8 mouse cellular contexts compared by ENCODE assay signal in the genomic region with DNA sequence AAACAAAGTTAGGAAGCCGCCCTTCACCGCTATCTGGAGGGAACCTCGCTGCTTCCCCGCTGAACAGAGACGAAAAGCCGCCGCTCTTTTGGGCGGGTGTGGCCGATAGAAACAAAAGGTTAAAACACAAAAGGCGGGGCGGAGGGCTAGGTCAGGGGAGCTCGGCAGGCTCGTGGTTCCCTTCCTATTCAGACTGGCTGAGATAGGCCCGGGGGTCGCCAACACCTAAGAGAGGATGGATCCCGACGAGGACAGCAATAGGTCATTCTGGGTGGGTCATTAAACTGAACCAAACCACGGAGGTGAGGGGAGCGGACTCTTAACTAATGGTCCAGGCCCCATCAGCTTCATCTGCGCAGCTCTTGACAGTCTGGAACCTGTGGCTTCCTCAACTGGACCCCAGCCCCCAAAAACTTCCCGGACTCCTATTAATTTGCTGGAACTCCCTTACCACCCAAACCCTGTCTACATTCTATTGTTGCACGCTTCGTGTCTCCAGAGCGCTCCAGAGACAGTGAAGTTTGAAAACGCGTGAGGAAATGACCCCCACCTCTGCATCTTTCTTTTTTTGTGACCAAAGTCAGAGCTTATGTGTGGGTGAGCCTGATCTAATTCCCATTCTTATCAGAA.
A peak's percentile ranks its signal among the peaks of the same experiment; 100 is the strongest.
DNase-seq lines count a peak whose midpoint lies in the region; ATAC-seq and TF ChIP-seq lines count a peak whose summit lies in the region.

No protein-coding gene starts in this region.

- peak overlapping the region; percentile 79 for H3K9ac ChIP-seq in embryonic facial prominence, embryonic 14.5 days (ENCODE audit: low read depth, low read length)
- H3K9ac ChIP-seq in hindbrain, embryonic 11.5 days (ENCODE audit: low read depth, low read length): peak overlapping the region; percentile 78
- H3K9ac ChIP-seq in liver, embryonic 12.5 days: no peak overlapping the region

- H3K36me3 ChIP-seq in embryonic facial prominence, embryonic 14.5 days (ENCODE audit: control insufficient read depth, insufficient read depth, low read length): no peaks in the 10 kb centered on the region
- no peaks in the 10 kb centered on the region for H3K36me3 ChIP-seq in hindbrain, embryonic 11.5 days (ENCODE audit: control insufficient read depth, insufficient read depth, low read length)
- no peaks in the 10 kb centered on the region for H3K36me3 ChIP-seq in liver, embryonic 12.5 days
- H3K36me3 ChIP-seq in myocyte (ENCODE audit: control insufficient read depth, insufficient read depth): no peaks in the 10 kb centered on the region

- peak overlapping the region; percentile 40 for H3K27ac ChIP-seq in embryonic facial prominence, embryonic 14.5 days (replicated peaks; ENCODE audit: low read depth, low read length)
- H3K27ac ChIP-seq in hindbrain, embryonic 11.5 days (ENCODE audit: low read depth, low read length): no peak overlapping the region
- no peak overlapping the region for H3K27ac ChIP-seq in liver, embryonic 12.5 days

- H3K27me3 ChIP-seq in embryonic facial prominence, embryonic 14.5 days (replicated peaks; ENCODE audit: control insufficient read depth, insufficient read depth, low read length): peaks cover 9% of the 10 kb centered on the region
- peaks cover 3% of the 10 kb centered on the region; the same call in 1 of the 2 replicates for H3K27me3 ChIP-seq in hindbrain, embryonic 11.5 days (ENCODE audit: control insufficient read depth, insufficient read depth, low read length)
- H3K27me3 ChIP-seq in liver, embryonic 12.5 days (replicated peaks): peaks cover 67% of the 10 kb centered on the region
- H3K27me3 ChIP-seq in myocyte (ENCODE audit: control insufficient read depth, insufficient read depth, insufficient read length): no peaks in the 10 kb centered on the region

- peak overlapping the region; percentile 60 for H3K4me3 ChIP-seq in embryonic facial prominence, embryonic 14.5 days (ENCODE audit: low read depth, low read length)
- H3K4me3 ChIP-seq in hindbrain, embryonic 11.5 days (ENCODE audit: low read depth, low read length): peak overlapping the region; percentile 60
- peak overlapping the region; percentile 38 for H3K4me3 ChIP-seq in liver, embryonic 12.5 days
- H3K4me3 ChIP-seq in myocyte: peak overlapping the region; percentile 89

- peak overlapping the region; percentile 74 for H3K4me2 ChIP-seq in embryonic facial prominence, embryonic 14.5 days (ENCODE audit: low read depth, low read length)
- H3K4me2 ChIP-seq in hindbrain, embryonic 11.5 days (replicated peaks; ENCODE audit: low read depth, low read length): peak overlapping the region; percentile 71
- H3K4me2 ChIP-seq in liver, embryonic 12.5 days: peak overlapping the region; percentile 53
- H3K4me2 ChIP-seq in myocyte (ENCODE audit: low read depth): peak overlapping the region; percentile 83

- DNase-seq in ovary, postnatal 14 days (ENCODE audit: low spot score): peak; percentile 19
- DNase-seq in ovary, adult 18-20 months (ENCODE audit: low spot score): no peak
- DNase-seq in embryonic facial prominence, embryonic 14.5 days (ENCODE audit: low spot score): peak; percentile 51
- peak; percentile 68 for DNase-seq in hindbrain, embryonic 11.5 days (ENCODE audit: low spot score)
- DNase-seq in right cerebral cortex, adult 18-20 months: no peak

- ATAC-seq in embryonic facial prominence, embryonic 14.5 days (ENCODE audit: low read depth): peak; percentile 38; the same call in 1 of the 2 replicates
- peak; percentile 62; the same call in 1 of the 2 replicates for ATAC-seq in hindbrain, embryonic 11.5 days (ENCODE audit: low FRiP score)
- ATAC-seq in liver, embryonic 12.5 days: no peak
- no peak for ATAC-seq in monocyte, adult 5-6 weeks (replicated peaks; ENCODE audit: insufficient number of reproducible peaks, low FRiP score, low TSS enrichment, poor library complexity, severe bottlenecking)

- WGBS in embryonic facial prominence, embryonic 14.5 days: under 1% methylated on average over 24 of the region's 26 CpGs
- WGBS in hindbrain, embryonic 11.5 days: under 1% methylated on average over 26 of the region's 26 CpGs
- WGBS in liver, embryonic 12.5 days (ENCODE audit: insufficient replicate concordance): 2% methylated on average over 26 of the region's 26 CpGs

- H3K4me1 ChIP-seq in embryonic facial prominence, embryonic 14.5 days (ENCODE audit: control insufficient read depth, insufficient read depth, low read length): peaks cover 34% of the 10 kb centered on the region
- H3K4me1 ChIP-seq in hindbrain, embryonic 11.5 days (replicated peaks; ENCODE audit: control insufficient read depth, insufficient read depth, low read length): peaks cover 4% of the 10 kb centered on the region; the same call in 1 of the 2 replicates
- no peaks in the 10 kb centered on the region for H3K4me1 ChIP-seq in liver, embryonic 12.5 days

- H3K9me3 ChIP-seq in embryonic facial prominence, embryonic 14.5 days (ENCODE audit: control insufficient read depth, low read length): no peaks in the 10 kb centered on the region
- no peaks in the 10 kb centered on the region for H3K9me3 ChIP-seq in hindbrain, embryonic 11.5 days (ENCODE audit: control insufficient read depth, low read length)
- no peaks in the 10 kb centered on the region for H3K9me3 ChIP-seq in liver, embryonic 12.5 days (replicated peaks)

- H3ac ChIP-seq in myocyte (ENCODE audit: control insufficient read depth, insufficient read length): peak overlapping the region; percentile 31

- no peak for TF ChIP-seq POLR2A in myocyte (IDR thresholded peaks at IDR 0.05; ENCODE audit: insufficient read length, low read depth)

- H3K79me2 ChIP-seq in myocyte (ENCODE audit: control insufficient read depth, insufficient read depth): peaks cover 51% of the 10 kb centered on the region

TF ChIP-seq in myocyte, 11 proteins besides CTCF, POLR2A, EP300 and RAD21:
- TF ChIP-seq POLR2AphosphoS2 (IDR thresholded peaks at IDR 0.05; ENCODE audit: insufficient read length, low read depth) (no peak), E2F4 (IDR thresholded peaks at IDR 0.05; ENCODE audit: insufficient read depth) (no peak), MAX (IDR thresholded peaks at IDR 0.05; ENCODE audit: low read depth) (no peak), CEBPB (IDR thresholded peaks at IDR 0.05; ENCODE audit: insufficient read depth, poor library complexity, severe bottlenecking) (no peak), MYOD1 (IDR thresholded peaks at IDR 0.05; ENCODE audit: control insufficient read depth in 1 of 3, insufficient read length in 2 of 3, low read depth in 2 of 3) (no peak), MYOG (IDR thresholded peaks at IDR 0.05; ENCODE audit: control insufficient read depth in 1 of 3, insufficient read depth in 1 of 3, insufficient read length in 2 of 3, low read depth in 2 of 3) (no peak), TCF12 (IDR thresholded peaks at IDR 0.05; ENCODE audit: insufficient read depth, poor library complexity, severe bottlenecking) (no peak), TCF3 (IDR thresholded peaks at IDR 0.05; ENCODE audit: insufficient read length, low read depth) (no peak)

Comparison
In these comparisons a context has a peak if more than half of its experiments do, and no peak if none do; other contexts are left out.
1. DNase-seq: peak in ovary, postnatal 14 days (single experiment), embryonic facial prominence, embryonic 14.5 days (single experiment) and hindbrain, embryonic 11.5 days (single experiment); none in ovary, adult 18-20 months (single experiment) and right cerebral cortex, adult 18-20 months (single experiment).
2. ATAC-seq: peak in embryonic facial prominence, embryonic 14.5 days (single experiment) and hindbrain, embryonic 11.5 days (single experiment); none in liver, embryonic 12.5 days (single experiment) and monocyte, adult 5-6 weeks (single experiment).
3. H3K4me3 ChIP-seq: peak in every context shown above with its lines; median percentile 89 in myocyte; 60 in embryonic facial prominence, embryonic 14.5 days; 60 in hindbrain, embryonic 11.5 days; 38 in liver, embryonic 12.5 days.
4. Peak in every context shown above with its lines, with median percentiles within 50 percentile points of each other: H3K4me2 ChIP-seq.